Mouse (Mus musculus): ENCODE data around the gene Megf8. TPM values are rescaled to one million over a fixed set of nuclear protein-coding genes. Genes with fewer than 3 reads are reported as not detected.

Gene Megf8
- polyA plus RNA-seq, 1 experiment from 2014 or later: 5.6 TPM

DNA sequence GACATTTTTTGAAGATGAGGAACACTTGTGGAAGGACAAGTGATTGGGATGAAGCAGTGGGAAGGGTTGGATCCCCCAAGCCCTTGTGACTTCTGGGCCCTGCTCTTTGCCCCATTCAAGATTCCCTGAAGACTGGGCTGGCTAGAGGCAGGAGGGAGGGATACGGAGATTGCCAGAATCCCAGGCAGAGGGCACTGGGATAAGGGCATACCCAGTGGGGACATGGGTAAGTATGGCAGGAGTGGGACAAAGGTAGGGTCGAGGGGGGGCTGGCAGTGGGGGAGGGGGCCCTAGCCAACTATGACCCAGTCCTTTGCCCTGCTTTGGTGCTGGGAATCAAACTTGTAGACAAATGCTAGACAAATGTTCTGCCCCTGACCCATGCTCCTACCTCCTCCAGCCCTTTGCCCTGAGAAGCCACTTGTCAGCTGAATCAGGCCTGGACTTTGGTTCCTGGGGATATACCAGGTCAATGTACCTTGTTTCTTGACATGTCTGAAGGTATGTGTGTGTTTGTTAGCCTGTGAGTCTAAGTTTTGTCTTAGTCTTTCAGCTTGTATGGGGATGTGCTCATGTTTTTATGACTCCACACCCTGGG lies 75.0 kb downstream of the Megf8 start:
- no peak for DNase-seq (ENCODE audit: low spot score)
- 0 out of 2 replicates have a peak overlapping the region, but pooled peaks have one; percentile 84 for H3K27ac ChIP-seq (ENCODE audit: low read length)
- WGBS: 75% methylated on average over 2 of the region's 2 CpGs
- no peak overlapping the region for H3K4me3 ChIP-seq (ENCODE audit: low read depth, low read length)
- TF ChIP-seq CTCF (IDR thresholded peaks at IDR 0.05) (no peak), EP300 (IDR thresholded peaks at IDR 0.05) (no peak)
- H3K9me3 ChIP-seq (ENCODE audit: low read length): no peaks in the 10 kb centered on the region
- H3K4me2 ChIP-seq (replicated peaks; ENCODE audit: low read depth, low read length): no peak overlapping the region
- no peak overlapping the region for H3K9ac ChIP-seq (replicated peaks; ENCODE audit: low read depth)
- H3K4me1 ChIP-seq (ENCODE audit: insufficient read depth, low read depth, low read length): peaks cover 45% of the 10 kb centered on the region
- no peak for ATAC-seq
- no peaks in the 10 kb centered on the region for H3K36me3 ChIP-seq (ENCODE audit: insufficient read depth, low read length)
- H3K27me3 ChIP-seq (replicated peaks; ENCODE audit: insufficient read depth, low read length): no peaks in the 10 kb centered on the region

DNA sequence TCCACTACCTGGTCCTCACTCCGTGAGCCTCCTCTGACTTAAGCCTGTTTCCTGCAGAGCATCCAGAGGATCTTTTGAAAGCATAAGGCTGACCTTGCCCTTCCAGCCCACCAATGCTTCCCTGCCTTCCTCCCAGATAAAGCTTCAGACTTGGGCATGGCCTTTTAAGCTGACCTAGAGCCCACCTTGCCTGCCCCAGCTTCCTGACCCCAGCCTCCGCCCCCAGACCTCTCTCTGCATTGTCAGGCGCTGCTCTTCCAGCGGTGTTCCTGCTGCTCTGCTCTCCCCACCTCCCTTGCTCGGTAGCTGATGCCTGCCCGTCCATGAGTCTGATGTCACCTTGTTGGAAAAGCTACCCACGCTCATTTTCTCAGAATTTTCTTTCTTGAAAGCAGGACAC lies 75.9 kb downstream of the Megf8 start:
- Histone ChIP-seq H3K4me2 (replicated peaks; ENCODE audit: low read depth, low read length) (no peak overlapping the region), H3K4me1 (ENCODE audit: insufficient read depth, low read depth, low read length) (peaks cover 36% of the 10 kb centered on the region), H3K9ac (replicated peaks; ENCODE audit: low read depth) (no peak overlapping the region), H3K36me3 (ENCODE audit: insufficient read depth, low read length) (no peaks in the 10 kb centered on the region), H3K27ac (ENCODE audit: low read length) (no peak overlapping the region), H3K9me3 (ENCODE audit: low read length) (no peaks in the 10 kb centered on the region), H3K4me3 (ENCODE audit: low read depth, low read length) (no peak overlapping the region), H3K27me3 (replicated peaks; ENCODE audit: insufficient read depth, low read length) (no peaks in the 10 kb centered on the region)
- ATAC-seq: no peak
- DNase-seq (ENCODE audit: low spot score): no peak
- 57% methylated on average over 7 of the region's 7 CpGs for WGBS
- TF ChIP-seq CTCF (IDR thresholded peaks at IDR 0.05) (no peak), EP300 (IDR thresholded peaks at IDR 0.05) (no peak)

DNA sequence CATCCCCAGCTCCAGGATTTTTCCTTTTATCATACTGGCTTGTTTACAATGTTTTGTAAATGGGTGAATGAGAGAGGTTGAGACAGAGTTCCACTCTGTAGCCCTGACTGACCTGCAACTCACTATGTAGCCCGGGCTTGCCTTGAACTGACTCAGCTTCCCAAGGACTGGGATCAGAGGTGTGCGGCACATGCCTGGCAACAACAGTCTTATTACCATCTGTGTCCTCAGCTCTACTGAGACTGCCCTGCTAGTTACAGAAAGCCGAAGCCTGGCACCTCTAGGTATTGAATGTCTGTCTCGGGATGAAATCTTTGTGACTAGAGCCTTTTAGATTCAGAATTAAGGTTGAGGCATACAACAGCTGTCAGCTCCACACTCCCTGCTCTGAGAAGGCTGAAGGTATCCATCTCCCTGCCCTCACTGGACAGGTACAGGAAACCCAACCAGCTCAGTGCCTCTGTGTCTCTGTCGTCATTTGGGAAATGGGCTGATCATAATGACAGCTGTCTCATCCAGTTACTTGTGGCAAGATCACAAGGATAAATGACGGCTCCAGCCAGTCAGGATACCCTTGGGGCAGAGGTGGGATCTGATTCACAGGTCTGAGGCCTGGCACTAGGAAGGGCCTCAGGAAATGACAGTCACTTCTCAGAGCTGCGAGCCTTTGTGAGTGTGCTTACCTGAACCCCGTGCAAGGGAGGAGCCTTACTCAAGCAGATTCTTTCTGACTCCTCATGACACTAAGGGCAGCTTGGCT lies 76.7 kb downstream of the Megf8 start:
- no peaks in the 10 kb centered on the region for H3K36me3 ChIP-seq (ENCODE audit: insufficient read depth, low read length)
- H3K9me3 ChIP-seq (ENCODE audit: low read length): no peaks in the 10 kb centered on the region
- peaks cover 31% of the 10 kb centered on the region for H3K4me1 ChIP-seq (ENCODE audit: insufficient read depth, low read depth, low read length)
- no peak overlapping the region; the same call in 1 of the 2 replicates for H3K4me3 ChIP-seq (ENCODE audit: low read depth, low read length)
- no peaks in the 10 kb centered on the region for H3K27me3 ChIP-seq (replicated peaks; ENCODE audit: insufficient read depth, low read length)
- no peak for ATAC-seq
- no peak overlapping the region for H3K27ac ChIP-seq (ENCODE audit: low read length)
- DNase-seq (ENCODE audit: low spot score): no peak
- TF ChIP-seq EP300 (IDR thresholded peaks at IDR 0.05) (no peak), CTCF (IDR thresholded peaks at IDR 0.05) (no peak)
- H3K9ac ChIP-seq (replicated peaks; ENCODE audit: low read depth): 0 out of 2 replicates have a peak overlapping the region, but pooled peaks have one; percentile 48
- 70% methylated on average over 8 of the region's 8 CpGs for WGBS
- peak overlapping the region; percentile 68 for H3K4me2 ChIP-seq (replicated peaks; ENCODE audit: low read depth, low read length)

DNA sequence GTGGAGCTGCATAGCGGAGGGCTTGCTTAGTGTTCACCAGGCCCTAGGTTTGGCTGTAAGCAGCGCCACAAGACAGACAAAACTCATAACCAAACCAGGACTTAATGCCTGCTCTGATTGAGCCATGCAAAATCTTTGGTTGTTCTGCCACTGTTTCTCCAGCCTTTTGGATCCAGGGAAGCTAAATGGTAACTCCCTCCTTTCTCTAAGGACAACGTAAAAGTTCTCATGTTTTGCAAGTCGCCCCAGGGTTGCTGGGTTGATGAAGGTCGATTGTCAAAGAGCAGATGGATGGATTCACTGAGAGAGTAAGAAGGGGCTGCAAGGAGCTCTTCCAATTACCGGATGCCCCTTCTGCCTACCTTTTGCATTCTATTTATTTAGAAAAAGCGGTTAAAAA lies 77.8 kb downstream of the Megf8 start:
- Histone ChIP-seq H3K9me3 (ENCODE audit: low read length) (no peaks in the 10 kb centered on the region), H3K4me1 (ENCODE audit: insufficient read depth, low read depth, low read length) (peaks cover 20% of the 10 kb centered on the region), H3K4me2 (replicated peaks; ENCODE audit: low read depth, low read length) (peak overlapping the region; percentile 68), H3K9ac (replicated peaks; ENCODE audit: low read depth) (peak overlapping the region; percentile 48), H3K36me3 (ENCODE audit: insufficient read depth, low read length) (no peaks in the 10 kb centered on the region), H3K27ac (ENCODE audit: low read length) (peak overlapping the region; percentile 78), H3K4me3 (ENCODE audit: low read depth, low read length) (peak overlapping the region; percentile 67), H3K27me3 (replicated peaks; ENCODE audit: insufficient read depth, low read length) (no peaks in the 10 kb centered on the region)
- TF ChIP-seq EP300 (IDR thresholded peaks at IDR 0.05): no peak
- TF ChIP-seq CTCF (IDR thresholded peaks at IDR 0.05): no peak
- DNase-seq (ENCODE audit: low spot score): no peak
- no peak for ATAC-seq
- 11% methylated on average over 7 of the region's 7 CpGs for WGBS

DNA sequence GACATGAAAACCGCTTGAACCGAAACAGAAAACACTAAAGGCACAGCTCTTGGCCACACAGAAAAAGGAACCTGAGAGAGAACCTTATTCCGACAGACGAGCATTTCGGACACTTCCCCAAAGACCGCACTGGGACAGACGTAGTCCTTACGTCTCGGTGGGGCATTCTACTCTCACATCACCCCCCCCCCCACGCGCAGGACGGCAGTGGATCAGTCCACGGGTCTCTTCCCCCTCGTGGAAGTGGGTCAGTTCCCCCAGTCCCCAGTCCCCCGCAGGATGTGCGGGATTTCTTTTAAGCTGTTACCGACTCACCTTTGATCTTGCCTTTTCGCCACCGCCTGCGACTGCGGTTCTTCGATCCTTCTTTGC lies 78.2 kb downstream of the Megf8 start:
- DNase-seq (ENCODE audit: low spot score): peak; percentile 58
- peak overlapping the region; percentile 68 for H3K4me2 ChIP-seq (replicated peaks; ENCODE audit: low read depth, low read length)
- no peaks in the 10 kb centered on the region for H3K9me3 ChIP-seq (ENCODE audit: low read length)
- H3K9ac ChIP-seq (replicated peaks; ENCODE audit: low read depth): peak overlapping the region; percentile 48
- no peak; the same call in 1 of the 2 replicates for TF ChIP-seq EP300 (IDR thresholded peaks at IDR 0.05)
- no peak for TF ChIP-seq CTCF (IDR thresholded peaks at IDR 0.05)
- H3K4me1 ChIP-seq (ENCODE audit: insufficient read depth, low read depth, low read length): peaks cover 16% of the 10 kb centered on the region; the same call in 1 of the 2 replicates
- ATAC-seq: peak; percentile 16
- H3K27me3 ChIP-seq (replicated peaks; ENCODE audit: insufficient read depth, low read length): no peaks in the 10 kb centered on the region
- H3K4me3 ChIP-seq (ENCODE audit: low read depth, low read length): peak overlapping the region; percentile 67
- H3K27ac ChIP-seq (ENCODE audit: low read length): peak overlapping the region; percentile 78
- under 1% methylated on average over 22 of the region's 22 CpGs for WGBS
- no peaks in the 10 kb centered on the region for H3K36me3 ChIP-seq (ENCODE audit: insufficient read depth, low read length)

Data from lung, postnatal 0 days (tissue).